Mouse (Mus musculus) adrenal gland, postnatal 10 days (tissue): ENCODE measurements around the gene Trpv2. TPM values are rescaled to one million over a fixed set of nuclear protein-coding genes. Genes with fewer than 3 reads are reported as not detected.

Experiments
- DNase-seq: peaks from one replicate; pipeline ENCODE4 v3.0.0; 2021; ENCODE audit warnings: mixed read lengths
- long read RNA-seq, 2 experiments: library from polyadenylated mRNA; stranded (forward); transcript quantifications; one replicate each; pipeline ENCODE4 v2.0.0; 2021
- total RNA-seq, 2 experiments: library from RNA; stranded (reverse); gene quantifications; 2 replicates each; pipeline ENCODE4 v1.2.3; 2021

The Trpv2 gene
- total RNA-seq, result 1 to 10 TPM; 5.0 to 5.6 TPM
- long read RNA-seq, experiment 1, partial matches to known transcripts, result 7 of 9 reads
- long read RNA-seq, experiment 1, other reads (novel, unspliced or antisense), result 2 of 9 reads
- long read RNA-seq, experiment 2, partial matches to known transcripts, result 3 of 3 reads
- long read RNA-seq, experiment 2, other reads (novel, unspliced or antisense), result 0 of 3 reads

DNA sequence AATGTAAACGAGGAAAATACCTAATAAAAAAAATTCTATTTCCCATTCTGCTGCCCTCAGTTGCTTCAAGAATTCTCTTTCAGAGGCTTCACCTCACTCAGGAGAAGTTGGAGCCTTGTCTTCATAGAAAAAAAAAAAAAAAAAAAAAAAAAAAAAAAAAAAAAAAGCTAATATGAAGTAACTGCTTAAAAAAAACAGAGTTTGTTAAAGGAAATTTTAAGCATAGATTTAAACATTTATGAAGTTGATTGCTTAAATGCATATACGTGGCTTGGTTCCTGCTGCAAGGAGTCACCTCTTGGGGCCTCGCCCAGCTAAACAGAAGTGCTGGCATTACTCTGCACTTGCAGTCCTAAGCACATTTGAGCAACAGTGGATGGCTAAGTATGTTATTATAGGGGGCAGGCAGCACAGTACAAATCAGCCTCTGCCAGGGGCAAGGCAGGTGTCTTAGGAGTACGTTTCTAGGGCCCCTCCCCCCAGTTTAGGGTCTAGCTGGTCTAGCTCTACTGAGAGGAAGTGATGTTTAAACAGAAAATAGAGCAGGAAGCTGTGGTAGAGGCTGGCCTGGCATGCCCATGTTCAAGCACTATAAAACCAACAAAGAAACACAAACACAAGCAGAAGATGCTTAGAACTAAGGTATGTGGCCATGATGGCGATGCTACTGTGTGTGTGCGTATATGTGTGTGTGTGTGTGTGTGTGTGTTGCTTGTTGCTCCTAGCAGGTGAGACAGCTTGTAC lies at the start of gene Trpv2:
Gene Trpv2, plus strand, starts transcription at position 528 of the 744 bp plus-strand sequence.
- DNase-seq, result no peak

DNA sequence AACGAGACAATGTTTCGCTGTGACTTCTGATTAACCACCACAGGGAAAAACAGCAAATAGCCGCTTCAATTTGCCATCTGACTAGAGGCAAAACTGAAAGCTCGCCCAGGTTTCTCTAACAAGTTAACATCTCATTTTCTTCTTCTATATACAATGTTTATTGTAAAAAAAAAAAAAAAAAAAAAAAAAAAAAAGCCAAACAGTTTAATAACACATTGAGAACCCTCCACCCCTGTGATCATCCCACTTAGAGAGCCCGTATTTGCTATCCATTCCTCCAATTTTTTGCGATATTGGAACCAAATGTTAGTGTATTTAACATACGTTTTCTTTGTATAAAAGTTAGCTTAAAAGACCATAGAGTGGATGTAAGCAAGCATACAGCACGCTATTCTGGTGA lies 37.2 kb upstream of the Trpv2 start:
- DNase-seq, result no peak

DNA sequence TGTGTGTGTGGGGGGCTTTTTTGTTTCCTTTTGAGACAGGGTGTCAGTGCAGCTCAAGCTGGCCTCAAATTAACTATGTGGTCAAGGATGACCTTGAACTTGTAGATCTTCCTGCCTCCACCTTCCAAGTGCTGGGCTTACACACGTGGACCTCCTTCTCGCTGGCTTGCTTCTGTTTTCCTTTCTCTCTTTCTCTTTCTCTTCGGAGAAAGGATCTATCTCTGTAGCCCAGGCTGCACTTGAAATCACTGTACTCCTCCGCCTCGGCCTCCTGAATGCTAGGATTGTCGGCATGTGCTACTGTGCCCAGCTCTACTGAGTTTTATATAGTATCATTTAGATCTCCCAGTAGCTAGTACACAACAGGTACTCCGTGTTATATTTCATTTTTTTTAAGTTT lies 36.7 kb upstream of the Trpv2 start:
- DNase-seq, result no peak

- DNase-seq, result peak; percentile 76
These were observed 35.8 kb upstream of the Trpv2 start for GRCm38 (mm10) chr11:62538321-62539088.

DNA sequence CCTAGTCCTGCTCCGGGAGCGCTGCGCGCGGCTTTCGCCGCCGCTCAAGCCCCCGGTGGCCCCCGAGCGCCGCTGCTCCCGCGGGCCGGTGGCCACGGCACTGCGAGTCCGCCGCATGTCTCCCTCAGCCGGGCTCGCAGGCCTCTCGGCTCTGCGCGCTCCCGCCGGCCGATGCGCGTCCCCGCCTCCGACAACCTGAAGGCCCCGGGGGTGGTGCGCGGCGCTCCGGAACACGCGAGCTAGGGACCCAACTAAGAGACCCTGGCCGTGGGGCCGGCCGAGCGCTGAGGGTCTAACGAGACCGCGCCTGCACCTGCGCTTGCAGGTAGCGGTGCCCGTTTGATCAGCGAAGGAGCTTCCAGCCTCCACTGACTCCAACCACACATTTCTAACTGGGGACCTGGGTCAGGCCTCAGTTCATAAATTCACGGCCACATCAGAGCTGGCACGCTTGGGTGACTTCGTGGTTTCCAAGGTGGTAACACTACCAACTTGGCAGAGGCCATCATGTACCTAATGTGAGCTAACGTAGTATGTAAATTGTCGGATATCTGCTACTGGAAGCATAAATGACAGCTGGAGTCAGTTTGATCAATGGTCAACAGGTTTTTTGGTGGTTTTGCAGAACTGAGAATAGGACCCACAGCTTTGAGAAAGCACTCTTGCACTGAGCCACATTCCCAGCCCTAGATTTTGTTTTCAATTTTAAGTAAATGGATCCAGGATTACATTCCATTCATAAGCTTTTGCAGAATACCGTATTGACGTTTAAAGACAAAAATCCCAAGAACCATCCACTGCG lies 35.0 kb upstream of the Trpv2 start, which contains the start of gene Cenpv:
Gene Cenpv, minus strand, starts transcription at position 173 of the 802 bp plus-strand sequence.
- peak; percentile 89 for DNase-seq

GRCm38 (mm10) chr11:62540167-62540566 lies 34.1 kb upstream of the Trpv2 start:
- no peak for DNase-seq

DNA sequence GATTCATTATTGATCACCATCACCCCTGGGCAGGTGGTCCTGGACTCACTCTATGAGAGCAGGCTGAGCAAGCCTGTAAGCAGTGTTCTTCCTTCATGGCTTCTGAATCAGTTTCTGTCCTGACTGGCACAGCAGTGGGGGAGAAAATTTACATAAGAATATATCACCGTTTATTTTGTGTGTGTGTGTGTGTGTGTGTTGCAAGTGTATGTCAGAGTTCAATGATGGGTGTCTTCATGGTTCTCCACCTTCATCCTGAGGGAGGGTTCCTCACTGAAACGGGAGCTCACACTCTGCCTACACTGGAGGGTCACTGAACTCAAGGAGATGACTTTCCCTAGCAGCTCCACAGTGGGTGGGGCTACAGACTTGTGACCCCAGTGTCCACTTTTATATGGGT lies 33.3 kb upstream of the Trpv2 start:
- DNase-seq, result no peak

DNA sequence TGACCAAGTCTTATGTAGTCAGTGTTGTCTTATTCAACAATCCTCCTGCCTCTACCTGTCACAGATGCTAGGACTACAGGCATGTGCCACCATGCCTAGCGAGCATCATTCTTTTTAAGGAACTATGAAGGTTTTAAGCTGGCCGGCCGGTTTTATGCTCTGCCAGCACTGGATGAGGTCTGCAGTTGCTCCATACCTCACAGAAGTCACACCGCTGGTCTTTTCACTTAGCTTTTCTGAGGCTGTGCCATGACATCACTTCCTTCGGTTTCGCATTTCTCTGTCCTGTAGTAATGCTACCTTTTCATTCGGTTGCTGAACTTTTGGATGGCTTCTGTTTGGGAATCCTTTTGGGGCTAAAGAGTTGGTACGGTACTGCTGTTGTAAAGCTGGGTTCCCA lies 32.7 kb upstream of the Trpv2 start:
- no peak for DNase-seq

DNA sequence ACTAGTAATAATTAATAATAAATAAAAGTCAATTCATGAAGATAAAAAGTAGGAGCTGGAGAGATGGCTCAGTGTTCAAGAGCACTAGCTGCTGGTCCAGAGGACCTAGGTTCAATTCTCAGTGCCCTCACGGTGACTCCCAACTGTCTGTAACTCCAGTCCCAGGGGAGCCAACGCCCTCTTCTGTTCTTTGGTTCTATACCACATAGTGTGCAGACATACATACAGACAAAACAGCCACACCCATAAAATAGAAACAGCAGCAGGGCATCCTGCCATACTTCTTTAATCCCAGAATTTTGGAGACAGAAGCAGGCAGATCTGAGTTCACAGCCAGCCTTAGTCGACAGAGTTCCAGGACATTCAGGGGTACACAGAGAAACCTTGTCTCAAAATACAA lies 30.3 kb upstream of the Trpv2 start:
- DNase-seq, result no peak

- DNase-seq, result peak; percentile 86
These were observed 24.5 kb upstream of the Trpv2 start for GRCm38 (mm10) chr11:62549782-62550181.

DNA sequence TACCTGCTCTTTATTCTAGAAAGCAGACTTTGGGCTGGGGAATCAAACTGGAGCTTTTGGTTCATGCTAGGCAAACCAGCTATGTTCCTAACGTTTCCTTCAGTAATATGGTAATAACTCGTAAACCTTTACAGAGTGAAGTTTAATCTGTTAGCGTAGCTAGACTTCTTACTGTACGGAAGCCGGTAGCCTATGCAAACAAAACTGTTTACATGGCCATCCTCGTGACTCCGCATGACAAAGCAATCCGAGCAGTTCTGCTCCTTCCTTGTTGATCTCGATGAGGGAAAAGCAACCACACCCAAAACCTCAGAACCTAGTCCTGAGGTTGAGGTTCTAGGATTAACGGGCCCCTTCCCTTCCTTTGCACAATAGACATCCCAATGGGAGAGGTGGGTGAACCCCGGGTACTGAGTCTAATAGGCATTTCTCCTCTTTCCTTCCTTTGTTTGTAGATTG lies 24.0 kb upstream of the Trpv2 start:
- DNase-seq, result peak; percentile 59

DNA sequence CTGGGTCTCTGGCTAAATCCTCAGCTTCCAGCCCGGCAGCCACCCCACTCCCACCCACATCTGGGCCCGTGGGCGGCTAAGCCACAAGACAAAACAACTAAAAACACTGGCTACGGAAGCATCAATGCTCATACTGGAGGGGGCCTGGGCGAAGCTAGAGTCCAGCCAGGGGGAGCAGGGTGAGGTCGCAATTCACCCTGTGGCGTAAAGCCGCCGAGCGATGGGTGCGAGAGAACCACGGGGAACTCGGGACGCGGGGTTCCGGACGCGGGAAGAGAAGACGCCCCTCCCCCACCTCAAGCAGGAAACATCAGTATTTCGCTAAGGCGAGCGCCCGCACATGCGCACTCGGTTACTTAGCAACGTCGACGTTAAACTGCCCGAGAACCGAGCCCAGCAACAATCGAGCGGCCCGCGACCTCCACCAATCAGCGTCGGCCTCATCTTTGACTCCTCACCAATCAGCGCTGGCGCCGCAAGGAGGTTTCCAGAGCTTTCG lies 23.5 kb upstream of the Trpv2 start, which contains the start of gene Ubb:
Gene Ubb, plus strand, starts transcription at position 445 of the 499 bp plus-strand sequence.
- DNase-seq, result peak; percentile 99

- DNase-seq, result peak; percentile 94
These were observed 22.8 kb upstream of the Trpv2 start for GRCm38 (mm10) chr11:62551226-62552119.

DNA sequence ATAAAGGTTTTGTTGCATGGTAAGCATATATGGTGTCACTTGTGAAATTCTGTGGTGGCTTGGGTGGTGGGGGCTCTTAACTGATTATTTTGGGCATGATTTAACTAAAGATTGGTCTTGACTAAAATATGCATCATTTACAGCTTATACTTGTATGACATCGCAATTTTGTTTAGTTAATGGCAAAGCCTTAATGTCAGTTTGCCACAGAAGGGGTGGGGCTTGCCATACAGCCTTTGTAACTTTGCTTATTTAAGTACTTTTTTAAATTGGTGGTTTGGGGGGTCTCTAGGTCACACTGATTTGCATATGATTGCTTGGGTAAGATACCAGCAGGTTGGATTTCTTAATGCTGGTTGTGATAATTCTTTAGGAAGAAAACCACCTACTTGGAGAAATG lies 21.1 kb upstream of the Trpv2 start:
- DNase-seq, result no peak

DNA sequence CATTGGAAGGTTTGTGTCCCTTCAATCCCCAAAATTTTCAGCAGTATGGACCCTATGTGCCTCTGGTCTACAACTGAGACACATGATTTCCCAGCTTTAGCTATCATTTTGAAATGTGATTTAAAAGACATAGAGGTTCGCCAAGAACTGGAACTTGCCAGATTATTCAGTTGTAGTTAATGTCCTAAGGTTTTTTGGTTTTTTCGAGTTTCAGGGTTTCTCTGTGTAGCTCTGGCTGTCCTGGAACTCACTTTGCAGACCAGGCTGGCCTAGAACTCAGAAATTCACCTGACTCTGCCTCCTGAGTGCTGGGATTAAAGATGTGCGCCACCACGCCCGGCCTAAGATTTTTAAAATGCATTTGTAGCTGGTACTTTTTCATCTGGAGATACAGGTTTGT lies 20.7 kb upstream of the Trpv2 start:
- no peak for DNase-seq

GRCm38 (mm10) chr11:62554163-62554855 lies 20.0 kb upstream of the Trpv2 start:
- DNase-seq, result no peak

DNA sequence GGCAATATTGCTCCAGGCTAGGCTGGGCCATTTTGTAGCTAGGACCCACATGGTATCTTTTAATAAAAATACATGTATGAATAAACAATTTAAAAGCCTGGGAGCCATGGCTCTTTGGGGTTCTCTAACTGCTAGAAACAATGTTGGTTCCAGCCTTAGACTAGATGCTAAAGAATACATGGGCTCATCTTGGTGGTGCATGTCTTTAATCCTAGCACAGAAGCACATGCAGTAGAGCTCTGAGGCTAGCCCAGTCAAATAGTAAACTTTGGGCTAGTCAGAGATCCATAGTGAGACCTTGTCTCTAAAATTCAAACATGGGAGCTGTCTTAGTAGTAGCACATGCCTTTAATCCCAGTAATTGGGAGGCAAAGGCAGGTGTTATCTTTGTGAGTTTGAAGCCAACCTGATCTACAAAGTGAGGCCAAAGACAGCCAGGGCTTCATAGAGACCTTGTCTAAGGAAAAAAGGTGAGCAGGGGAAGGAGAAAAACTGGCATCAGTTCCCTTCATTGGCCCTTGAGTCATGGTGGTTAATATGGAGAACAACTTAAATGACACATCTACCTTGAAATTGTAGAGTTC lies 19.3 kb upstream of the Trpv2 start:
- DNase-seq, result no peak

DNA sequence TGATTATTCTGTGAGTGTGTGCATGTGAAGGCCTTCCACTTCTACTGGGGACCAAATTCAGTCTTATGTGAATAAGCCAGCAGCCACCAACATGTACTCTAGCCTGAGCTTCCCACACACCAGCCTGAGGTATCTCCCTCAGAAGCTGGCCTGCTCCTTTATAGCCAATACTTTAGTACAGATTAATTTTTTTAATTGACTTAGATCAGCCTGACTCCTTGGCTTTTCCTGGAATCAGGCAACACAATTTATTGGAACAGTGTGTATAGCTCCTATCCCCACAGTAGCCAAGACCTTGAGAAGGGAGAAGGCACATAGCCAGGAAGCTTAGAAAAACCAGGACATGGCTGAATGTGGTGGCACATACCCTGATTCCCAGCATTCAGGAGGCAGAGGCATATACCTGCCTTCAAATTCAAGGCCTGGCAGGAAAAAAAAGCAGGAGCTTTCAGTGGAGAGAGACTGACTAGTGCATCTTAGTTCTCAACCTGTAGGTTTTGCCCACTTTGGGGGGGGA lies 18.3 kb upstream of the Trpv2 start:
- peak; percentile 35 for DNase-seq

- DNase-seq, result no peak
These were observed 17.1 kb upstream of the Trpv2 start for GRCm38 (mm10) chr11:62557205-62557604.

GRCm38 (mm10) chr11:62558152-62558551 lies 16.1 kb upstream of the Trpv2 start:
- DNase-seq, result no peak
